18 mouse cellular contexts compared by ENCODE assay signal in genomic region chr1:127514479-127514878, GRCm38 (mm10).
DNase-seq lines count a peak whose midpoint lies in the region; ATAC-seq and TF ChIP-seq lines count a peak whose summit lies in the region.
"Had no signal": no experiment of that assay in that cellular context is flagged by ENCODE, and none has a peak within 500 bp of the region (broad histone marks: within the 10 kb centered on the region; RNA-seq: fewer than 3 reads in every experiment).

No protein-coding gene starts in this region.

- H3K27ac ChIP-seq in liver, postnatal 0 days (ENCODE audit: low read depth) = peak overlapping the region; percentile 58
- no peak overlapping the region for H3K27ac ChIP-seq in liver, embryonic 12.5 days
- peak overlapping the region; percentile 94 for H3K27ac ChIP-seq in bone marrow, adult 2 months (ENCODE audit: control insufficient read depth, insufficient read depth, low read depth, low read length, poor library complexity)
- no peak overlapping the region for H3K27ac ChIP-seq in limb, embryonic 10.5 days
- H3K27ac ChIP-seq: forebrain, embryonic 12.5 days; limb, embryonic 15.5 days; midbrain, embryonic 12.5 days had no signal

- no peak overlapping the region for H3K4me3 ChIP-seq in liver, postnatal 0 days (ENCODE audit: low read depth, low read length)
- no peak overlapping the region for H3K4me3 ChIP-seq in liver, embryonic 12.5 days
- no peak overlapping the region for H3K4me3 ChIP-seq in bone marrow, adult 2 months (replicated peaks; ENCODE audit: control insufficient read depth, low read depth, low read length)
- H3K4me3 ChIP-seq in limb, embryonic 10.5 days = no peak overlapping the region
- H3K4me3 ChIP-seq: forebrain, embryonic 12.5 days; heart, embryonic 12.5 days; limb, embryonic 15.5 days; midbrain, embryonic 12.5 days; myocyte had no signal

- H3K36me3 ChIP-seq in liver, postnatal 0 days (replicated peaks; ENCODE audit: insufficient read depth, low read length) = no peaks in the 10 kb centered on the region
- no peaks in the 10 kb centered on the region for H3K36me3 ChIP-seq in liver, embryonic 12.5 days
- no peaks in the 10 kb centered on the region for H3K36me3 ChIP-seq in limb, embryonic 10.5 days
- H3K36me3 ChIP-seq: limb, embryonic 15.5 days had no signal

- H3K27me3 ChIP-seq in liver, postnatal 0 days (ENCODE audit: insufficient read depth, low read length) = no peaks in the 10 kb centered on the region
- no peaks in the 10 kb centered on the region for H3K27me3 ChIP-seq in liver, embryonic 12.5 days (replicated peaks)
- no peaks in the 10 kb centered on the region for H3K27me3 ChIP-seq in limb, embryonic 10.5 days (ENCODE audit: low read depth, poor library complexity, severe bottlenecking)
- H3K27me3 ChIP-seq: forebrain, embryonic 12.5 days; heart, embryonic 12.5 days; limb, embryonic 15.5 days; midbrain, embryonic 12.5 days had no signal

- WGBS in liver, postnatal 0 days (ENCODE audit: insufficient replicate concordance) = 47% methylated on average over 3 of the region's 3 CpGs
- 56% methylated on average over 3 of the region's 3 CpGs for WGBS in liver, embryonic 12.5 days (ENCODE audit: insufficient replicate concordance)
- 20% methylated on average over 3 of the region's 3 CpGs for WGBS in bone marrow, adult 2 months
- WGBS in limb, embryonic 10.5 days = 80% methylated on average over 3 of the region's 3 CpGs

- TF ChIP-seq EP300 in liver, postnatal 0 days (IDR thresholded peaks at IDR 0.05; ENCODE audit: low read depth) = no peak

- no peak overlapping the region for H3K9ac ChIP-seq in liver, postnatal 0 days (replicated peaks)
- H3K9ac ChIP-seq in liver, embryonic 12.5 days = no peak overlapping the region
- H3K9ac ChIP-seq: forebrain, embryonic 12.5 days; heart, embryonic 12.5 days; limb, embryonic 15.5 days; midbrain, embryonic 12.5 days had no signal

- H3K4me1 ChIP-seq in liver, postnatal 0 days (ENCODE audit: insufficient read depth) = no peaks in the 10 kb centered on the region
- no peaks in the 10 kb centered on the region for H3K4me1 ChIP-seq in liver, embryonic 12.5 days
- peaks cover 8% of the 10 kb centered on the region for H3K4me1 ChIP-seq in bone marrow, adult 2 months (ENCODE audit: control insufficient read depth, insufficient read depth, low read length)
- no peaks in the 10 kb centered on the region for H3K4me1 ChIP-seq in limb, embryonic 10.5 days
- H3K4me1 ChIP-seq: forebrain, embryonic 12.5 days; limb, embryonic 15.5 days had no signal

- DNase-seq in liver, postnatal 0 days = peak; percentile 42
- peak; percentile 61 to 74 for DNase-seq in spleen, postnatal 4 days (ENCODE audit: low spot score in 2 of 2)
- DNase-seq in limb, embryonic 10.5 days (ENCODE audit: low spot score) = no peak
- no peak for DNase-seq in kidney, postnatal 10 days
- DNase-seq: cerebellum, postnatal 14 days; gastrocnemius, postnatal 36 days; kidney, adult 2 months; kidney, postnatal 36 days; retina, postnatal 1 day; thymus, postnatal 36 days had no signal

- H3K9me3 ChIP-seq in liver, postnatal 0 days (ENCODE audit: low read length) = peaks cover 14% of the 10 kb centered on the region
- peaks cover 7% of the 10 kb centered on the region; the same call in 1 of the 2 replicates for H3K9me3 ChIP-seq in liver, embryonic 12.5 days (replicated peaks)
- no peaks in the 10 kb centered on the region for H3K9me3 ChIP-seq in limb, embryonic 10.5 days (replicated peaks)
- H3K9me3 ChIP-seq: forebrain, embryonic 12.5 days; limb, embryonic 15.5 days; midbrain, embryonic 12.5 days had no signal

- TF ChIP-seq CTCF in liver, postnatal 0 days (IDR thresholded peaks at IDR 0.05; ENCODE audit: low read depth) = no peak
- TF ChIP-seq CTCF in bone marrow, adult 2 months (IDR thresholded peaks at IDR 0.05; ENCODE audit: control insufficient read depth, insufficient read depth, low read length) = no peak

- ATAC-seq in liver, postnatal 0 days = peak; percentile 73
- ATAC-seq in liver, embryonic 12.5 days = no peak
- peak; percentile 89 for ATAC-seq in neutrophil, adult 5-6 weeks (ENCODE audit: extremely low read depth, insufficient number of reproducible peaks, low FRiP score, poor library complexity, severe bottlenecking)

- TF ChIP-seq POLR2A in bone marrow, adult 2 months (IDR thresholded peaks at IDR 0.05; ENCODE audit: borderline replicate concordance, control insufficient read depth, low read depth, low read length) = no peak

- H3K4me2 ChIP-seq in liver, postnatal 0 days (ENCODE audit: low read depth, low read length) = no peak overlapping the region
- H3K4me2 ChIP-seq in liver, embryonic 12.5 days = no peak overlapping the region
- H3K4me2 ChIP-seq: forebrain, embryonic 12.5 days; heart, embryonic 12.5 days; limb, embryonic 15.5 days; midbrain, embryonic 12.5 days had no signal

Comparison
In these comparisons a context has a peak if more than half of its experiments do, and no peak if none do; other contexts are left out.
1. H3K27ac ChIP-seq: peak in liver, postnatal 0 days (single experiment) and bone marrow, adult 2 months (single experiment); none in liver, embryonic 12.5 days (single experiment) and limb, embryonic 10.5 days (single experiment).
2. DNase-seq: peak in liver, postnatal 0 days (single experiment) and spleen, postnatal 4 days (2 of 2); none in limb, embryonic 10.5 days (single experiment) and kidney, postnatal 10 days (single experiment).